Mouse (Mus musculus) cerebellum, postnatal 4 days (tissue): ENCODE data around the gene Nisch.

Experiments used
- DNase-seq, 2 experiments: peaks; one replicate each; pipeline ENCODE4 v3.0.0; 2022; ENCODE audit warnings: low spot score in 2 of 2, mixed read lengths in 1 of 2

Gene Nisch

GRCm38 (mm10) chr14:31191936-31192335 is 24.8 kb downstream of the Nisch start:
- DNase-seq: no peak

DNA sequence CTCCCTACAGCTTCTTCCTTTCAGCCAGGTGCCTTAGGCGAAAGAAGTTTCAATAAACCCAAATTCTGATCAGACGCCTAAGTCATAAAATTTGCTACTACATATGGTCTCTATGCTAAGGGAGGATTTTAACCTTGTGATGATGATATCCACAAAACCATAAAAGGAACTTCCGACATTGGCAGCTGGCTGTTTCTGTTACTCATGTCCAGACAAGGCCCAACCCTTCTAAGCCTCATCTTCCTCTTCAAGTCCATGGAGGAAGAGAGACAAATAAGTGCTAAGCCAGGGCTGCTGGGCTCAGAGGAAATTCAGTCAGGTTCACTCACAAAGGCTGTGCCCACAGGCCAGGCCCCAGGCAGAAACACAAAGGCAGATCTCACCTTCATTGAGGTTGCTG is 27.4 kb downstream of the Nisch start:
- DNase-seq: no peak

DNA sequence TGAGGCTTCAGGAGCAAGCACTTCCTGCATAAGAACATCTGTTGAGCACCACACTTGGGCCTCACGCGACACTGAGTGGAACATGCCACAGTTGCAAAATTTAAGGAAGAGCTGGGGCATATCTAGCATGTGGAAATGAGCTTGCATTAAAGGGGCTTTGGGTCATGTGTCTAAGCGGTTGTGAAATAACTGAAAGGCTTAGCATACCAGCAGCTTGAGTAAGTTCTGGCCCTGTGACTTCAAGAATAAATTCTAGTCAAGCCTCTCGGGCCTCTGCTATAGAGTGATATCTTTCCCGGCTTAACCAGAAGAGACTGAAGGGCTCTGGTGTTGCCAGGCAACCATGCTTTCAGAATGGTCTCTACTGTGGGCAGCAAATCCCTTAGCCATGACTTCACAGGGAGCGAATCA is 28.0 kb downstream of the Nisch start:
- DNase-seq: no peak

DNA sequence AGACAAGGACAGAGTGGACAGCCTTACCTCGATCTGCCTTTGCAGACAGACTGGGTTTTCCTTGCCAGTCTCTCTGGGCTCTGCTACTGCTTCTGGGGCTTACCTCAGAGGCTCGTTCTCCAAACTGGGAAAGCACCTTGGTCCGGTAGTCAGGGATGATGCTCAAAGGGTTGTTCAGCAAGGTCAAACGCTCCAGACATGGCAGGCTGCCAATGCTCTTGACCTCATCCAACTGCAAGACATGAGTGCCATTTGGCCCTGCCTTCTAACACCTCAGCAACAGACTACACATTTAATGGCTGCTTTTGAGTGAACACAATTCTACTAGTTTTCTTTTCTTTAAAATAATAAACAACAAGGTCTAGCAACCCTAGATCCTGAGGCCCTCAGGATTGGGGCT is 30.1 kb downstream of the Nisch start:
- no peak for DNase-seq

DNA sequence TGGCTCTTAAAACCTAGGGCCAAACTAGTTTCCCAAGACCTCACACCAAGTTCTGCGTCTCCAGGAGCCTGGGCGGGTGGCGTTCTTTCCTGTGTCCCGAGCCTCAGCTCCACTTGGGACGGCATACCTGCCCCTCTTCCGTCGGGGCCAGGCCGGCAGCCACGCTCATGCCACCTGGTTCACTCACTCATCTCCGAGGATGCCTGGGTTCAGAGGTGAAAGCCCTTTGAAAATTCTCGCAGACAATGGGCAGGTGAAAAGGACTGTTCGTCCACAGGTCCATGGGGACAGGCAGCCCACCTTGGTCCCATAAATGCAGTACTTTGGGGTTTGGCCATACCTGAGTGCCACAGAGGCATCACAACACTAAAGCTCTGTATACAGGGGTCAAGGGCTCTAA is 32.6 kb downstream of the Nisch start:
- DNase-seq: no peak

DNA sequence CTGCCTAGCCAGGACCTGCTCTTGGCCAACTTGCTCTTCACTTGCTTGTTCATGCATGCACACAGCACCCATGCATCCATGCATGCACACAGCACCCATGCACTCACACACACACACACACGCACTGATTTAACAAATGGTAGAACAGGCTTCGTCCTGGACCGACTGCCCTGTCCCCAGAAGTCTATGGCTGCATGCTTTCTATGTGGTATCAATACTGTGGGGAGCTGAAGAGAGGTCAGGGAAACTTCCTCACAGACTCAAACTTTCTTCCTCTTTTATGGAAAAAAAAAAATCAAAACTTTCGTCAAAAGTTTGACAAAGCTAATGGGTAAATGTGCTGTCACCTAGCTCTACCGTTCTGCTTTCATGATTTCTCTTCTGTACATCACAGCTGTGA is 33.2 kb downstream of the Nisch start:
- DNase-seq: no peak

DNA sequence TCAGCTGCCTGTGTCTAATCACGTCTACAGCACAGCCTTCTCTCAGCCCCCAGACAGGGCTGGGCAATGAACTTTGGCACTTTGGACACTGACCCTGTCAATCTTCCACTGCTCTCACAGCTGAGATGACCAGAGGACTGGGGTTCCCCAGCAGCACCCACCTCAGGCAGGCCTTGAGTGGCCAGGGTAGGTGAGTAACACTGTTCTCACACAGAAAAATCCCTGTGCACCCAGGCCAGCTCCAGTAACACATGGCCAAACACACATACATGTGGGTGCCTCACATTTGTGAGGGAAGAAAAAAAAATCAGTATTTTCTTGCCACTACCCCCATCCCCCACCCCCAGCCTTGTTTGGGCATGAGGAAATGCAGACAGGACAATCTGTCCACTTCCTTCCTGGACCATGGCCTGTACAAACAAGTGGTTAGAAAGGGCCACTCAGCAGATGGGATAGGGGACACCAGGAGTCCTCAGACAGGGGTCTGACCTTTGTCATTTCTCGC is 33.9 kb downstream of the Nisch start:
- DNase-seq: no peak

GRCm38 (mm10) chr14:31181512-31181911 is 35.2 kb downstream of the Nisch start:
- DNase-seq: no peak

DNA sequence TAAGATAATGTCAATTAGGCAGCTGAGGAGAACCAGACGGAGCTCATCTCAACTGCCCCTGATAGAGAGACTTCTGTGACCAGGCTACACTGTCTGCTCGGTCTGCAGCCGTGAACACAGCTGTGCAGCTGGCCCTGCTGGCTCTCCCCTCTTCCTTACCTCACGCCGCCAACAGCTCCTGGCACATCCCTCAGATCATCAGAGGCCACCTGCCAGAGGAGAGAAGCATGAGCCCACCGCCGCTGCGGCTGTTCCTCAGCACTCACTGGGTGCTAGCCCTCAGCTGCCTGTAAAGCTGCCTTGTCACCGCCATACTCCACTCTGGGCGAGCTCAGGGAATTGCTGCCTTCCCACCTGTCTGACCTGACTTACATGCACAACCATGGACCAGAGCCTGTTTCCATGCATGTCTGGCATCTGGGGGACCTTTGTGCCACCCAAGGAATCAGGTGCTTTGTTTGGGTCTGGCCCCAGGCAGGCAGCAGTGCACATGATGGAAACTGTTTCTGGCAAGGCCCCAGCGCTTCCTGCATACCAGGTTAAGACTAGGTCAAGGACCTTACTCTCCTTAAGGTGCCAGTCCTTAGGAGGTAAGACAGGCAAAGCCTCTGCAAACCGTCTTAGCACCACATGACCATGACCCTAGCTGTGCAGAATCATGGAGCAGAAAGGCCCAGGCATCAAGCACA is 36.9 kb downstream of the Nisch start:
- DNase-seq: peak in 1 of 2 experiments; percentile 48

GRCm38 (mm10) chr14:31177715-31178114 is 39.0 kb downstream of the Nisch start:
- DNase-seq: no peak

GRCm38 (mm10) chr14:31177287-31177686 is 39.5 kb downstream of the Nisch start:
- DNase-seq: no peak

- DNase-seq: no peak
These were observed 43.2 kb downstream of the Nisch start for GRCm38 (mm10) chr14:31173537-31173936.

DNA sequence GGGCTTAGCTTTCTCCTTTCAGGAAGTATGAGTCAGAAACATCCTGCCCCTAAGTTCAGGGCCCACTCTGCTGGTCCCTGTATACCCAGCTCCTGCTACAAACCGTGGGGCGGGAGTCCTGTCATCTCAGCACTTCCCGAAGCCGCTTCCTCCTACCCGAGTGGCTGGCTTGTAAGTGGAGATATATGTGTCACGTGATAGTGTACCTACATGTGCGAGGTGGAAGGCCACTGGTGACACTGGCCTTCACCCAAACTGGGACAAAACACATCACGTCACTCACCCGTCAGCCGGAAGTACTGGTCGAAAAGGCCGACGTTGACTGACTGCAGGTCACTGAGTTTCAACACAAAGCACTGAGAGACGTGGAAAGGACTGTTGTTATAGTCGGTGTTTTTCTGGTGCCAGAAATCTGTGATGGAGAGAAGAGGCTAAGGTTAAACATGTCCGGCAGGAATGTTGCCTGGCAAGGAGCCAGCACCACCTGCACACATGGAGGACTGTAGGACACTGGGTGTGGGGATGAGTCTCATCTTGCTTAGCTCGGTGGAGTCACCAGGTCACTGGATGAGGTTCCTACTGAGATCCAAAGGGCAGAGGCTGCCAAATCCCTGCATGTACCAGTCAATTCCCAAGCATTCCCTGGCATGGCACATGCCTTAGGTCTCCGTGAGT is 43.8 kb downstream of the Nisch start:
- DNase-seq: no peak

DNA sequence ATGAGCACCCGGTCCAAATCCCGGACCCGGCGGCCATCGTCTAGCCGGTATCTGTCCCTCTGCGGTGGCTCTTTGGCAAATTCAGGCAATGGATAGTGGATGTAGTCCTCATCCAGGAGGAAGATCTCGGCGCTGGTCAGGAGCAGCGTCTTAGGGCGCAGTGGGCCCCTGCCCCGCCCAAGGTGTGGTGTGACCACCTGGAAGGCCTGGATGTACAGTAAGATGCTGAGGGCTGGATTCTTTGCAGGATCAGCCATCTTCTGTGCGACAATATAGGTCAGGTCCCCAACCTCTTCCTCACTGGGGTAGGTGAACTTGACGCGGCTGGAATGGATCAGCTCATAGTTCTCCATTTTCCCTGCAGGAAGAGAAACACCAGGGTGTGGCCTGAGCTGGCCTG is 44.9 kb downstream of the Nisch start:
- no peak for DNase-seq

GRCm38 (mm10) chr14:31171386-31171785 is 45.4 kb downstream of the Nisch start:
- peak in 1 of 2 experiments; percentile 53 for DNase-seq

DNA sequence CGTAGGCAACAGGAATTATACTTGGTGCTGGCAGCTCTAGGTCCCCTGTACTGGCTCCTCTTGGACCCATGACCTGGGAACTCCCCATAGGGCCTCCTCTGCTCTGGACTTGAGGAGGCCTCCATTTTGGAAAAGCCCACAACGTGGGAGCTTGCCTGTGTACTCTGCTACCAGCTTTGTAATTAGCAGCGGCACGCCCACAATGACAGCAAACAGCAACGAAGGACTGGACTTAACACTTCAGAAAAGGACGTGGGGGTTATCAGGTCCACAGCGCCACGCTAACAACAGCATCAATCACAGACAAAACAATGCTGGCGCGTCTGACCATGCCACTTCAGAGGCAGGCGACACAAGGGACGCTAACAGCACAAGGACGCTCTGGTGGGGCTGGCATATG is 45.8 kb downstream of the Nisch start:
- no peak for DNase-seq

DNA sequence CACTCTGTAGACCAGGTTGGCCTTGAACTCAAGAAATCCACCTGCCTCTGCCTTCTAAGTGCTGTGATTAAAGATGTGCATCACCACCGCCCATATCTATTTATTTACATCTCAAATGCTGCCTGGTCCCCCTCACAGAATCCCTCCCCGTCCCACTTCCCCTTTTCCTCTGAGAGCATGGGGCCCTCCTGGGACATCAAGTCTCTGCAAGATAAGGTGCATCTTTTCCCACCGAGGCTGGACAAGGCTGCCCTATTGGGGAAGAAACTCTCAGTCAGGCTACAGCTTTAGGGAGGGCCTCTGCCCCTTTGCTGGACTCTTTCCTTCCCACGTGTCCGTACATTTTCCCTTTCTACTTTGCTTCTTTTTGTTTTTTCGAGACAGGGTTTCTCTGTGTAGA is 47.2 kb downstream of the Nisch start:
- DNase-seq: no peak

GRCm38 (mm10) chr14:31168425-31168824 is 48.3 kb downstream of the Nisch start, which contains the start of gene Stab1:
Gene Stab1, minus strand, starts transcription at chr14:31168641.
- DNase-seq: no peak

DNA sequence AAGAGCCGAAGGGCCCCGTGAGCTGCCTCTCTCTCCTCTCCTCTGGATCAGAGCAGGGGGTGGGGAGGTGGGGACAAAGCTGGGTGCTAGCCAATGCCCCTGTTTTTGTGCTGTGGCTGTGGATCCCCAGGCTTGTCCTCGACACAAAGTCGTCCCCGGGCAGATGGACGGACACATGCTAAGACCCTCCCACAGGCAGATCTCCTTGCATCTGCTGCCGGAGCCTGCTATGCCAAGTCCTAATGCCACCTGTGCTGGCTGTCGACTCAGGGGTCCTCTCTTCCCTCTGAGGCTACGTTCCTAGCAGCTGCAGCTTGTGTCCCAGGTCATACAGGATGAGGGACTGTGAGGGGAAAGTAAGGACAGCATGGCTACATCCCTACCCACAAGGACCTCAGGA is 49.9 kb downstream of the Nisch start:
- no peak for DNase-seq

- DNase-seq: no peak
These were observed 50.6 kb downstream of the Nisch start for GRCm38 (mm10) chr14:31165991-31166630.

DNA sequence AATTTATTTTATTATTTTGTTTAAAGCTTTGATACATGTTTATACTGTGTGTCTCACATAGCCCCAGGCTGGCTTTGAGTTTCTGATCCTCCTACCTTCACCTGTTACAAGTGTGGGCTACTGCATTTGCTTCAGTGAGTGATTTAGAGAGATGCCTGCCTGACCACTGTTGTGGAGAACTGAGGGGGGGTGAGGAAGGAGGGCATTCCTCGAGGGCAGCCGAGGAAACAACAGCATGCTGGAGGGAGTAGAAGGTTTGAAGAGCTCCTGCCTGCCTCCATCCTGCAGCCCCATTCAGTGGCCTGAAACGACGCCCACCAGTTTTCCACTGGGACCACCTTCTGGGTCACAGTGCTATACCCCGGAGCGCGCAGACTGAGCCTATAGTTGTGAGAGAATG is 51.3 kb downstream of the Nisch start:
- DNase-seq: no peak

GRCm38 (mm10) chr14:31165010-31165409 is 51.7 kb downstream of the Nisch start:
- no peak for DNase-seq

DNA sequence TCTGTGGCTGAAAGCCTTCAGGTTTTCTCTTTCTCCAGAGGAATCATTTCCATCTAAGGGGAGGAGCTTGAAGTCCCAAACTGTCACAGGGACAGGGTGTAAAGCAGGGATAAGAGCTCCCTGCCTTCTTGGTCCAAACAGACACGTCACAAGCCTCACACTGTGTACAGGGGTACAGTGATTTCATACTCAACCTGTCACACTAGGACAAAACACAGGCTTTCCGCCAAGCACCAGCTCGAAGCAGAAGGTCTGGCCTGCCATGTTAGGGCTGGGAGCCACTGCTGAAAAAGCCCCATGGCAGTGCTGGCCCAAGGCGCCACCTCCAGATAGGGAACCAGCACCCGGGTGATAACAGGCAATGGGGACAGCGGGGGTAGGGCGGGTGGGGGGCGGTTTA is 52.7 kb downstream of the Nisch start:
- DNase-seq: no peak
